In genomic region chr7:126741452-126741851, GRCm38 (mm10) we compare ENCODE assay signal across 25 mouse cellular contexts. TPM values are rescaled to one million over a fixed set of nuclear protein-coding genes. Genes with fewer than 3 reads are reported as not detected.
A peak's percentile ranks its signal among the peaks of the same experiment; 100 is the strongest.
DNase-seq lines count a peak whose midpoint lies in the region; ATAC-seq and TF ChIP-seq lines count a peak whose summit lies in the region.
"Had no signal": no experiment of that assay in that cellular context is flagged by ENCODE, and none has a peak within 500 bp of the region (broad histone marks: within the 10 kb centered on the region; RNA-seq: fewer than 3 reads in every experiment).

No protein-coding gene starts in this region.

- no peaks in the 10 kb centered on the region for H3K79me2 ChIP-seq in MEL (ENCODE audit: control insufficient read depth, insufficient read depth, low read length, poor library complexity)

- H3K9me3 ChIP-seq in embryonic facial prominence, embryonic 11.5 days (replicated peaks; ENCODE audit: control insufficient read depth, low read length): no peaks in the 10 kb centered on the region
- no peaks in the 10 kb centered on the region for H3K9me3 ChIP-seq in embryonic facial prominence, embryonic 10.5 days
- H3K9me3 ChIP-seq in liver, embryonic 13.5 days (replicated peaks): no peaks in the 10 kb centered on the region
- H3K9me3 ChIP-seq in liver, embryonic 12.5 days (replicated peaks): no peaks in the 10 kb centered on the region
- no peaks in the 10 kb centered on the region for H3K9me3 ChIP-seq in MEL (replicated peaks; ENCODE audit: insufficient read depth, low read length)
- H3K9me3 ChIP-seq: forebrain, embryonic 12.5 days; forebrain, embryonic 15.5 days; heart, embryonic 13.5 days; hindbrain, embryonic 13.5 days had no signal

- TF ChIP-seq POLR2A in MEL (IDR thresholded peaks at IDR 0.05; ENCODE audit: control insufficient read depth in 1 of 2, insufficient read depth in 1 of 2, low read depth in 1 of 2, low read length in 2 of 2, poor library complexity in 1 of 2): no peak

- peak; percentile 65; the same call in 1 of the 2 replicates for ATAC-seq in embryonic facial prominence, embryonic 11.5 days (replicated peaks; ENCODE audit: insufficient number of reproducible peaks, low FRiP score, low TSS enrichment, low read depth)
- peak; percentile 37; the same call in 1 of the 2 replicates for ATAC-seq in liver, embryonic 13.5 days (ENCODE audit: low read depth)
- no peak for ATAC-seq in liver, embryonic 12.5 days
- ATAC-seq: forebrain, embryonic 15.5 days; hindbrain, postnatal 0 days; inflammation-experienced regulatory T-cells, adult 6 months; intestine, embryonic 16.5 days; Patski had no signal

- no peak for TF ChIP-seq RAD21 in MEL (IDR thresholded peaks at IDR 0.05; ENCODE audit: low read depth, low read length)

- no peak for DNase-seq in embryonic facial prominence, embryonic 11.5 days (ENCODE audit: low spot score)
- no peak for DNase-seq in embryonic facial prominence, embryonic 10.5 days (ENCODE audit: low spot score)
- DNase-seq in liver, embryonic 13.5 days: no peak
- DNase-seq in MEL (ENCODE audit: low read depth, low spot score): no peak
- DNase-seq in cerebellum, adult 11 months: no peak
- DNase-seq: adrenal gland, postnatal 10 days; adrenal gland, postnatal 36 days; cerebellum, adult 2 months; cerebellum, adult 9-11 months; cerebellum, postnatal 25 days; gastrocnemius, postnatal 25 days; heart, adult 18-20 months had no signal

- H3K9ac ChIP-seq in embryonic facial prominence, embryonic 11.5 days (replicated peaks; ENCODE audit: low read length): no peak overlapping the region
- no peak overlapping the region for H3K9ac ChIP-seq in liver, embryonic 13.5 days
- no peak overlapping the region for H3K9ac ChIP-seq in liver, embryonic 12.5 days
- no peak overlapping the region for H3K9ac ChIP-seq in MEL (ENCODE audit: control insufficient read depth, low read depth, low read length, poor library complexity, severe bottlenecking)
- H3K9ac ChIP-seq: forebrain, embryonic 12.5 days; forebrain, embryonic 15.5 days; heart, embryonic 13.5 days; hindbrain, embryonic 13.5 days had no signal

- 89% methylated on average over 5 of the region's 5 CpGs for WGBS in embryonic facial prominence, embryonic 11.5 days
- 82% methylated on average over 5 of the region's 5 CpGs for WGBS in embryonic facial prominence, embryonic 10.5 days
- WGBS in liver, embryonic 13.5 days (ENCODE audit: insufficient replicate concordance): 76% methylated on average over 5 of the region's 5 CpGs
- WGBS in liver, embryonic 12.5 days (ENCODE audit: insufficient replicate concordance): 70% methylated on average over 5 of the region's 5 CpGs

- H3K4me1 ChIP-seq in embryonic facial prominence, embryonic 11.5 days (ENCODE audit: control insufficient read depth, insufficient read depth, low read length): no peaks in the 10 kb centered on the region
- no peaks in the 10 kb centered on the region for H3K4me1 ChIP-seq in embryonic facial prominence, embryonic 10.5 days
- H3K4me1 ChIP-seq in liver, embryonic 13.5 days (replicated peaks): peaks cover 6% of the 10 kb centered on the region
- H3K4me1 ChIP-seq in liver, embryonic 12.5 days: peaks cover 8% of the 10 kb centered on the region; the same call in 1 of the 2 replicates
- H3K4me1 ChIP-seq in MEL (ENCODE audit: control insufficient read depth in 1 of 2, insufficient read depth in 2 of 2, low read length in 2 of 2): no peaks in the 10 kb centered on the region
- H3K4me1 ChIP-seq: forebrain, embryonic 12.5 days; heart, embryonic 13.5 days had no signal

- no peaks in the 10 kb centered on the region for H3K27me3 ChIP-seq in embryonic facial prominence, embryonic 11.5 days (ENCODE audit: control insufficient read depth, insufficient read depth, low read length)
- H3K27me3 ChIP-seq in embryonic facial prominence, embryonic 10.5 days (replicated peaks; ENCODE audit: low read depth, poor library complexity, severe bottlenecking): no peaks in the 10 kb centered on the region
- no peaks in the 10 kb centered on the region for H3K27me3 ChIP-seq in liver, embryonic 13.5 days
- H3K27me3 ChIP-seq in liver, embryonic 12.5 days (replicated peaks): no peaks in the 10 kb centered on the region
- H3K27me3 ChIP-seq in MEL (ENCODE audit: control insufficient read depth in 1 of 2, insufficient read depth in 2 of 2, low read length in 2 of 2): no peaks in the 10 kb centered on the region; a peak in 1 of 4 replicates
- H3K27me3 ChIP-seq: forebrain, embryonic 12.5 days; forebrain, embryonic 15.5 days; heart, embryonic 13.5 days; hindbrain, embryonic 13.5 days; Patski had no signal

- no peak overlapping the region for H3K4me3 ChIP-seq in embryonic facial prominence, embryonic 11.5 days (ENCODE audit: low read depth, low read length)
- no peak overlapping the region for H3K4me3 ChIP-seq in embryonic facial prominence, embryonic 10.5 days
- no peak overlapping the region for H3K4me3 ChIP-seq in liver, embryonic 13.5 days (replicated peaks)
- no peak overlapping the region for H3K4me3 ChIP-seq in liver, embryonic 12.5 days
- no peak overlapping the region for H3K4me3 ChIP-seq in MEL (ENCODE audit: control insufficient read depth in 1 of 2, insufficient read depth in 1 of 2, low read depth in 2 of 2, low read length in 2 of 2)
- H3K4me3 ChIP-seq: erythroblast, embryonic 14.5 days; forebrain, embryonic 12.5 days; forebrain, embryonic 15.5 days; heart, embryonic 13.5 days; hindbrain, embryonic 13.5 days had no signal

- TF ChIP-seq EP300 in MEL (IDR thresholded peaks at IDR 0.05; ENCODE audit: low read depth in 1 of 2, low read length in 2 of 2): no peak

- no peaks in the 10 kb centered on the region for H3K36me3 ChIP-seq in embryonic facial prominence, embryonic 11.5 days (replicated peaks; ENCODE audit: control insufficient read depth, insufficient read depth, low read depth, low read length)
- no peaks in the 10 kb centered on the region for H3K36me3 ChIP-seq in embryonic facial prominence, embryonic 10.5 days (replicated peaks)
- no peaks in the 10 kb centered on the region for H3K36me3 ChIP-seq in liver, embryonic 13.5 days
- H3K36me3 ChIP-seq in liver, embryonic 12.5 days: no peaks in the 10 kb centered on the region
- H3K36me3 ChIP-seq in MEL (ENCODE audit: control insufficient read depth in 1 of 2, insufficient read depth in 2 of 2, low read length in 2 of 2): no peaks in the 10 kb centered on the region
- H3K36me3 ChIP-seq: forebrain, embryonic 12.5 days; forebrain, embryonic 15.5 days; heart, embryonic 13.5 days; hindbrain, embryonic 13.5 days had no signal

- no peak overlapping the region for H3K27ac ChIP-seq in embryonic facial prominence, embryonic 11.5 days (replicated peaks; ENCODE audit: low read depth, low read length)
- H3K27ac ChIP-seq in embryonic facial prominence, embryonic 10.5 days (replicated peaks): no peak overlapping the region
- H3K27ac ChIP-seq in liver, embryonic 13.5 days: no peak overlapping the region
- H3K27ac ChIP-seq in liver, embryonic 12.5 days: no peak overlapping the region
- no peak overlapping the region for H3K27ac ChIP-seq in MEL (ENCODE audit: control insufficient read depth, low read depth, low read length)
- H3K27ac ChIP-seq: forebrain, embryonic 12.5 days; forebrain, embryonic 15.5 days; heart, embryonic 13.5 days; hindbrain, embryonic 13.5 days; hindbrain, postnatal 0 days had no signal

- no peak overlapping the region for H3K4me2 ChIP-seq in embryonic facial prominence, embryonic 11.5 days (ENCODE audit: low read depth, low read length)
- H3K4me2 ChIP-seq in liver, embryonic 13.5 days: no peak overlapping the region
- H3K4me2 ChIP-seq in liver, embryonic 12.5 days: no peak overlapping the region
- H3K4me2 ChIP-seq: forebrain, embryonic 12.5 days; forebrain, embryonic 15.5 days; heart, embryonic 13.5 days; hindbrain, embryonic 13.5 days had no signal

- no peak for TF ChIP-seq CTCF in MEL (IDR thresholded peaks at IDR 0.05 in 2 of 3, conservative IDR thresholded peaks at IDR 0.05 in 1 of 3; ENCODE audit: control insufficient read depth in 1 of 3, insufficient read depth in 1 of 3, low read depth in 2 of 3, low read length in 3 of 3, poor library complexity in 1 of 3, severe bottlenecking in 1 of 3)

RNA-seq across cellular contexts. Expression of gene Mapk3, which starts 17.9 kb away (rescaled TPM):
- 37.1 and 44.9 TPM in 2 replicates for polyA plus RNA-seq in embryonic facial prominence, embryonic 11.5 days (2014; fragmentation: Nextera tagmentation; extraction: Ambion mirVana)
- 51.9 and 57.2 TPM in 2 replicates for polyA plus RNA-seq in embryonic facial prominence, embryonic 10.5 days (2016; fragmentation: Nextera tagmentation; extraction: Ambion mirVana)
- 19.0 and 19.3 TPM in 2 replicates for polyA plus RNA-seq in liver, embryonic 13.5 days (2015; fragmentation: Nextera tagmentation; extraction: Ambion mirVana)
- 23.7 and 25.0 TPM in 2 replicates for polyA plus RNA-seq in liver, embryonic 12.5 days (2016; fragmentation: Nextera tagmentation; extraction: Ambion mirVana)
- total RNA-seq in MEL (2012; rRNA removed): 5.2 and 7.1 TPM in 2 replicates
- 10 to 100 TPM in 1 of 2 experiments, not detected in 1; 45.1 TPM for polyA plus RNA-seq in MEL (2012; ENCODE audit: insufficient read depth in 1 of 2, insufficient read length in 2 of 2, low read depth in 1 of 2, low replicate concordance in 2 of 2, missing spikeins in 1 of 2)

RNA-seq across cellular contexts. Expression of gene Gdpd3, which starts 24.7 kb away (rescaled TPM):
- 0.60 and 1.3 TPM in 2 replicates for polyA plus RNA-seq in embryonic facial prominence, embryonic 11.5 days (2014; fragmentation: Nextera tagmentation; extraction: Ambion mirVana)
- polyA plus RNA-seq in embryonic facial prominence, embryonic 10.5 days (2016; fragmentation: Nextera tagmentation; extraction: Ambion mirVana): 0.96 and 1.8 TPM in 2 replicates
- 0.37 and 0.64 TPM in 2 replicates for polyA plus RNA-seq in liver, embryonic 13.5 days (2015; fragmentation: Nextera tagmentation; extraction: Ambion mirVana)
- 0.54 and 0.78 TPM in 2 replicates for polyA plus RNA-seq in liver, embryonic 12.5 days (2016; fragmentation: Nextera tagmentation; extraction: Ambion mirVana)
- 12.6 and 12.7 TPM in 2 replicates for total RNA-seq in MEL (2012; rRNA removed)
- 10 to 100 TPM in 1 of 2 experiments, not detected in 1; 13.0 TPM for polyA plus RNA-seq in MEL (2012; ENCODE audit: insufficient read depth in 1 of 2, insufficient read length in 2 of 2, low read depth in 1 of 2, low replicate concordance in 2 of 2, missing spikeins in 1 of 2)

RNA-seq across cellular contexts. Expression of gene Coro1a, which starts 33.9 kb away (rescaled TPM):
- 37.5 and 42.5 TPM in 2 replicates for polyA plus RNA-seq in embryonic facial prominence, embryonic 11.5 days (2014; fragmentation: Nextera tagmentation; extraction: Ambion mirVana)
- polyA plus RNA-seq in embryonic facial prominence, embryonic 10.5 days (2016; fragmentation: Nextera tagmentation; extraction: Ambion mirVana): 35.7 and 38.5 TPM in 2 replicates
- polyA plus RNA-seq in liver, embryonic 13.5 days (2015; fragmentation: Nextera tagmentation; extraction: Ambion mirVana): 73.1 and 78.7 TPM in 2 replicates
- polyA plus RNA-seq in liver, embryonic 12.5 days (2016; fragmentation: Nextera tagmentation; extraction: Ambion mirVana): 77.9 and 86.6 TPM in 2 replicates
- total RNA-seq in MEL (2012; rRNA removed): 195 and 279 TPM in 2 replicates
- polyA plus RNA-seq in MEL (2012; ENCODE audit: insufficient read depth in 1 of 2, insufficient read length in 2 of 2, low read depth in 1 of 2, low replicate concordance in 2 of 2, missing spikeins in 1 of 2): 100 to 1,000 TPM in 1 of 2 experiments, not detected in 1; 204 TPM

RNA-seq across cellular contexts. Expression of gene Ypel3, which starts 35.3 kb away (rescaled TPM):
- polyA plus RNA-seq in embryonic facial prominence, embryonic 11.5 days (2014; fragmentation: Nextera tagmentation; extraction: Ambion mirVana): 89.1 and 109 TPM in 2 replicates
- 51.1 and 64.4 TPM in 2 replicates for polyA plus RNA-seq in embryonic facial prominence, embryonic 10.5 days (2016; fragmentation: Nextera tagmentation; extraction: Ambion mirVana)
- 68.4 and 77.3 TPM in 2 replicates for polyA plus RNA-seq in liver, embryonic 13.5 days (2015; fragmentation: Nextera tagmentation; extraction: Ambion mirVana)
- 77.2 and 78.5 TPM in 2 replicates for polyA plus RNA-seq in liver, embryonic 12.5 days (2016; fragmentation: Nextera tagmentation; extraction: Ambion mirVana)
- total RNA-seq in MEL (2012; rRNA removed): 2.1 and 2.7 TPM in 2 replicates
- 10 to 100 TPM in 1 of 2 experiments, not detected in 1; 12.6 TPM for polyA plus RNA-seq in MEL (2012; ENCODE audit: insufficient read depth in 1 of 2, insufficient read length in 2 of 2, low read depth in 1 of 2, low replicate concordance in 2 of 2, missing spikeins in 1 of 2)

RNA-seq across cellular contexts. Expression of gene Tbx6, which starts 39.8 kb away (rescaled TPM):
- 0.18 and 0.27 TPM in 2 replicates for polyA plus RNA-seq in embryonic facial prominence, embryonic 11.5 days (2014; fragmentation: Nextera tagmentation; extraction: Ambion mirVana)
- polyA plus RNA-seq in embryonic facial prominence, embryonic 10.5 days (2016; fragmentation: Nextera tagmentation; extraction: Ambion mirVana): 0.36 and 0.60 TPM in 2 replicates
- polyA plus RNA-seq in liver, embryonic 13.5 days (2015; fragmentation: Nextera tagmentation; extraction: Ambion mirVana): 0.35 and 0.45 TPM in 2 replicates
- polyA plus RNA-seq in liver, embryonic 12.5 days (2016; fragmentation: Nextera tagmentation; extraction: Ambion mirVana): 0.33 and 0.50 TPM in 2 replicates
- 0.12 and 0.13 TPM in 2 replicates for total RNA-seq in MEL (2012; rRNA removed)
- under 1 TPM in 1 of 2 experiments, not detected in 1; 0.15 TPM for polyA plus RNA-seq in MEL (2012; ENCODE audit: insufficient read depth in 1 of 2, insufficient read length in 2 of 2, low read depth in 1 of 2, low replicate concordance in 2 of 2, missing spikeins in 1 of 2)
- total RNA-seq: common myeloid progenitor, adult 5-6 weeks; hematopoietic stem cell, adult 5-6 weeks had no signal
- polyA plus RNA-seq: heart, postnatal 0 days had no signal
